Mouse (Mus musculus): ENCODE data around the gene Eno3. TPM values are rescaled to one million over a fixed set of nuclear protein-coding genes. Genes with fewer than 3 reads are reported as not detected.

Eno3 gene
- total RNA-seq (2014; rRNA removed; ENCODE audit: low replicate concordance): 1,315 and 1,376 TPM in 2 replicates
- 1,204 and 1,224 TPM in 2 replicates for polyA plus RNA-seq (2015; fragmentation: Nextera tagmentation; extraction: Ambion mirVana)

DNA sequence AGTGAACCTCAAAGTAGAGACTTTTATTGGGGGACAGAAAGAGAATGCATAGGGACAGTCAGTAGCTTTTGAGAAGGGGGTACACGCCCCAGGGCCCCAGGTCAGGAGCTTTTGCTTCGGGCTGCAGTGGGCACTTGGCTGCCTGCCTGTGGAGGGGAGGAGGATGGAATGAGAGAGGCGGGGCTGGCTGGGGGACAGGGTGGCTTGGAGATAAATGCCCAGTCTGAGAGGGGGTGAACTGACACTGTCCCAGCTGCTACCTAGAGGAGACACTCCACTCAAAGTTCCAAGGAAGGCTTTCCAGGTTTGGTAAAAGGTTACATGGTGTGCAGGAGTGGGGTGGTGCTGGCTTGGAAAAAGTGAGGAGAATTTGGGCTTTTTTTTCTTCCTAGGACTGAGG, at the start of gene Eno3:
Gene Eno3 (plus strand): TSS at position 239 of the 400 bp plus-strand sequence.
- peaks cover 47% of the 10 kb centered on the region for H3K4me1 ChIP-seq (ENCODE audit: control insufficient read depth, insufficient read depth)
- no peak for TF ChIP-seq CTCF (IDR thresholded peaks at IDR 0.05; ENCODE audit: low read depth)
- TF ChIP-seq EP300 (IDR thresholded peaks at IDR 0.05; ENCODE audit: low read depth): no peak; the same call in 1 of the 2 replicates
- peak; percentile 25 for ATAC-seq (ENCODE audit: insufficient read depth, low read depth)
- peaks cover 35% of the 10 kb centered on the region for H3K36me3 ChIP-seq (replicated peaks; ENCODE audit: control insufficient read depth, insufficient read depth, low read length)
- 19% methylated on average over 3 of the region's 3 CpGs for WGBS
- H3K27ac ChIP-seq (ENCODE audit: low read depth): peak within 1 kb of the TSS; percentile 100
- no peaks in the 10 kb centered on the region for H3K9me3 ChIP-seq (replicated peaks; ENCODE audit: control insufficient read depth, low read length)
- peak within 1 kb of the TSS; percentile 75 for H3K4me2 ChIP-seq (ENCODE audit: low read depth, low read length)
- no peak for DNase-seq (ENCODE audit: low spot score)
- no peaks in the 10 kb centered on the region for H3K27me3 ChIP-seq (ENCODE audit: control insufficient read depth, insufficient read depth, low read length)
- peak within 1 kb of the TSS; percentile 99 for H3K9ac ChIP-seq (replicated peaks; ENCODE audit: low read depth, low read length)
- peak within 1 kb of the TSS; percentile 96 for H3K4me3 ChIP-seq (ENCODE audit: low read depth, low read length)

- no peaks in the 10 kb centered on the region for H3K27me3 ChIP-seq (ENCODE audit: control insufficient read depth, insufficient read depth, low read length)
- H3K36me3 ChIP-seq (replicated peaks; ENCODE audit: control insufficient read depth, insufficient read depth, low read length): peaks cover 85% of the 10 kb centered on the region
- ATAC-seq (ENCODE audit: insufficient read depth, low read depth) (no peak), DNase-seq (ENCODE audit: low spot score) (no peak)
- 88% methylated on average over 9 of the region's 9 CpGs for WGBS
- no peak overlapping the region for H3K4me2 ChIP-seq (ENCODE audit: low read depth, low read length)
- no peak overlapping the region for H3K9ac ChIP-seq (replicated peaks; ENCODE audit: low read depth, low read length)
- H3K9me3 ChIP-seq (replicated peaks; ENCODE audit: control insufficient read depth, low read length): no peaks in the 10 kb centered on the region
- no peak for TF ChIP-seq CTCF (IDR thresholded peaks at IDR 0.05; ENCODE audit: low read depth)
- no peak overlapping the region for H3K27ac ChIP-seq (ENCODE audit: low read depth)
- no peak overlapping the region for H3K4me3 ChIP-seq (ENCODE audit: low read depth, low read length)
- H3K4me1 ChIP-seq (ENCODE audit: control insufficient read depth, insufficient read depth): no peaks in the 10 kb centered on the region
Measured at GRCm38 (mm10) chr11:70607611-70608010, 49.4 kb upstream of the Eno3 start.

DNA sequence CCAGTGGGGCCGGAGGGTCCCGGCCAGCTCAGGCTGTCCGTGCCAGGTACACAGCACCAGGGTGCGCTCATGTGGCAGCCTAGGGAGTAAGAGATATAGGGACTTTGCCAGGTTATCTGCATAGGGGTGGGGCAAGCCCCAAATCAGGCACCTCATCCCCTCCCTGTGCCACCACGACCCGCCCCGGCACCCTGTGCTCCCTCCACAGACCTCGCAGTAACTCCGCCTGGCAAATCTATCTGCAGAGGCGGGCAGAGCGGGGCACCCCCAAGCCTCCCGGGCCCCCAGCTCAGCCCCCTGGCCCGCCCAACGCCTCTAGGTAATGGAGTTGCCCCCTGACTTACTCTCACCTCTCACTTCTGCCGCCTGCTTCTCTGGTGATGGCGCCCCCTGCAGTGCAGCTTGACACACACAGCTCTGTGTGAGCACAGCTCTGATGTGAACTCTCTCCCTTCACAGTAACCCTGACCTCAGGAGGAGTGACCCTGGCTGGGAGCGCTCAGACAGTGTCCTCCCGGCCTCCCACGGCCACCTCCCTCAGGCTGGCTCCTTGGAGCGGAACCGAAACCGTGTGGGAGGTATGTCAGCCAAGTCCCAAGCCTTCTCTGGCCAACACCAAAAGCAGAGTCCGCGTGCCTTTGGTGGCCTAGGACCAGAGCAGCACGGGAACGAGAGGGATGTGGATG, 48.5 kb upstream of the Eno3 start:
- Histone ChIP-seq H3K9me3 (replicated peaks; ENCODE audit: control insufficient read depth, low read length) (no peaks in the 10 kb centered on the region), H3K4me3 (ENCODE audit: low read depth, low read length) (no peak overlapping the region), H3K36me3 (replicated peaks; ENCODE audit: control insufficient read depth, insufficient read depth, low read length) (peaks cover 88% of the 10 kb centered on the region), H3K4me2 (ENCODE audit: low read depth, low read length) (no peak overlapping the region), H3K9ac (replicated peaks; ENCODE audit: low read depth, low read length) (no peak overlapping the region), H3K27ac (ENCODE audit: low read depth) (no peak overlapping the region), H3K4me1 (ENCODE audit: control insufficient read depth, insufficient read depth) (no peaks in the 10 kb centered on the region), H3K27me3 (ENCODE audit: control insufficient read depth, insufficient read depth, low read length) (no peaks in the 10 kb centered on the region)
- no peak for TF ChIP-seq EP300 (IDR thresholded peaks at IDR 0.05; ENCODE audit: low read depth)
- peak; percentile 35 for TF ChIP-seq CTCF (IDR thresholded peaks at IDR 0.05; ENCODE audit: low read depth)
- WGBS: 86% methylated on average over 26 of the region's 26 CpGs
- DNase-seq (ENCODE audit: low spot score) (no peak), ATAC-seq (ENCODE audit: insufficient read depth, low read depth) (no peak)

DNA sequence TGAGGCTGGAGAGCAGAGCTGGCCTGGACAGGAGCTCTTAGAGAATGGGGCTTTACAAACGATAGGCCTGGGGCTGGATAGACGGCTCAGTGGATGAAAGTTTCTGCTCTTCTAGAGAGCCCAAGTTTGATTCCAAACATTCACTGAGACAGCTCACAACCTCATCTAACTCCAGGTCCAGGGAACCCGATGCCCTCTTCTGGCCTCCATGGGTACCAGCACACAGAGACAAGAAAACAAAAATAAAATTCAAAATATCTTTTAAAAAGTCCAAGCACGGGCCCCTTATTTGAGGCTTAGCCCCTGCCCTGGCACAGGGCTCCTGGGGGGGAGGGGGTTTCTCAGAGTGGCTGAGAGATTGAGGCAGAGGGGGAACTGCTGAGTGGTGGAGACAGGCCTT, 46.2 kb upstream of the Eno3 start:
- Histone ChIP-seq H3K4me1 (ENCODE audit: control insufficient read depth, insufficient read depth) (peaks cover 15% of the 10 kb centered on the region), H3K4me3 (ENCODE audit: low read depth, low read length) (no peak overlapping the region), H3K4me2 (ENCODE audit: low read depth, low read length) (no peak overlapping the region), H3K36me3 (replicated peaks; ENCODE audit: control insufficient read depth, insufficient read depth, low read length) (peaks cover 76% of the 10 kb centered on the region), H3K27ac (ENCODE audit: low read depth) (no peak overlapping the region), H3K9ac (replicated peaks; ENCODE audit: low read depth, low read length) (no peak overlapping the region), H3K9me3 (replicated peaks; ENCODE audit: control insufficient read depth, low read length) (no peaks in the 10 kb centered on the region), H3K27me3 (ENCODE audit: control insufficient read depth, insufficient read depth, low read length) (peaks cover 1% of the 10 kb centered on the region; the same call in 1 of the 2 replicates)
- no peak for DNase-seq (ENCODE audit: low spot score)
- TF ChIP-seq CTCF (IDR thresholded peaks at IDR 0.05; ENCODE audit: low read depth) (no peak), EP300 (IDR thresholded peaks at IDR 0.05; ENCODE audit: low read depth) (no peak)
- ATAC-seq (ENCODE audit: insufficient read depth, low read depth): no peak
- 88% methylated on average over 4 of the region's 4 CpGs for WGBS

GRCm38 (mm10) chr11:70612505-70612904, 44.5 kb upstream of the Eno3 start:
- Histone ChIP-seq H3K27ac (ENCODE audit: low read depth) (no peak overlapping the region), H3K4me2 (ENCODE audit: low read depth, low read length) (no peak overlapping the region), H3K27me3 (ENCODE audit: control insufficient read depth, insufficient read depth, low read length) (peaks cover 8% of the 10 kb centered on the region; the same call in 1 of the 2 replicates), H3K4me3 (ENCODE audit: low read depth, low read length) (no peak overlapping the region), H3K36me3 (replicated peaks; ENCODE audit: control insufficient read depth, insufficient read depth, low read length) (peaks cover 59% of the 10 kb centered on the region), H3K4me1 (ENCODE audit: control insufficient read depth, insufficient read depth) (peaks cover 15% of the 10 kb centered on the region), H3K9me3 (replicated peaks; ENCODE audit: control insufficient read depth, low read length) (no peaks in the 10 kb centered on the region), H3K9ac (replicated peaks; ENCODE audit: low read depth, low read length) (no peak overlapping the region)
- no peak for DNase-seq (ENCODE audit: low spot score)
- TF ChIP-seq CTCF (IDR thresholded peaks at IDR 0.05; ENCODE audit: low read depth): peak; percentile 32; the same call in 1 of the 2 replicates
- no peak for TF ChIP-seq EP300 (IDR thresholded peaks at IDR 0.05; ENCODE audit: low read depth)
- no peak for ATAC-seq (ENCODE audit: insufficient read depth, low read depth)
- WGBS: 75% methylated on average over 7 of the region's 7 CpGs
